Mouse (Mus musculus) embryonic fibroblast, embryonic 13.5 days (primary cell): ENCODE data around the gene Atrnl1.

Experiments
- CTCF ChIP-seq: IDR thresholded peaks from 2 replicates; pipeline ENCODE4 v1.5.1; 2011; ENCODE audit warnings: mild to moderate bottlenecking, control low read depth, low read length, moderate library complexity, borderline replicate concordance; ENCODE audit not compliant: insufficient read depth
- POLR2A ChIP-seq: IDR thresholded peaks from 2 replicates; pipeline ENCODE4 v1.6.1; 2011; ENCODE audit warnings: low read depth, mild to moderate bottlenecking, control low read depth, low read length, moderate library complexity

DNA sequence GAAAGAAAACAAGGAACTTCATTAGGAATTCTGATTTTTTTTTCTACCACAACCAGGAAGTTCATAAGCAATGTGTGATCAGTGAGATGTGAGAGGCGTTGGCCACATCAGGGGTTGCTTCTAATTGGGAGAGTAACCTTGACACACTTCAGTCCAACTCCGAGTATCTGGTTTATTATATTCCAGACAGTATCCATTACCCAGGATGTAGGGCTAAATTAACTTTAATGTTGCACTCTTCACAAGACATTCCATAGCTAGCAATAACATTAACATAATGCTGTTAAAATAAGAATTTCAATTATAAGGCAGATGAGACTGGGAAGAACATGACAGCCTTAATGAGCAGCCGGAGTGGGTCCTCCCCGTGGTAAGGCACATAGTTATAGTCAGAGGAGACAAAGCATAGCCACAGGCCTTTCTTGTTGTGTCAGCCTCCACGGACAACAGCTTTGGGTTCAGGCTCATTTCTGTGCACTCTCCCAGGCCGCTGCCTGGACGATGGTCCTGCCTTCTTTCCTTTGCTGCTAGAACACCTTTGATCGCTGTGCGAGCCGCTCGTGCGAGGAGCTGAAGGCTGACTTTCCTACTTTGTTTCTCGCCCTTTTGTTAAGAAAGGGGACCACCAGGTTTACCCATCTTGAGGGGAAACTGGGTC, 338.6 kb downstream of the Atrnl1 start:
- TF ChIP-seq CTCF, result no peak
- no peak for TF ChIP-seq POLR2A
